Mouse (Mus musculus) brain, embryonic 14.5 days (tissue): ENCODE measurements around the gene Myo18b. TPM values are rescaled to one million over a fixed set of nuclear protein-coding genes. Genes with fewer than 3 reads are reported as not detected.

ENCODE experiments used
- DNase-seq: peaks from one replicate; pipeline ENCODE4 v3.0.0-alpha.2; 2011; ENCODE audit warnings: low read depth
- CTCF ChIP-seq: fragments of 200-500 bp; IDR thresholded peaks from 2 replicates; pipeline ENCODE4 v1.5.1; 2012; ENCODE audit warnings: inconsistent platforms, mild to moderate bottlenecking, moderate library complexity, borderline replicate concordance; ENCODE audit not compliant: insufficient read depth, insufficient read length; ENCODE audit errors: extremely low read depth
- POLR2A ChIP-seq: fragments of 200-500 bp; IDR thresholded peaks from 2 replicates; pipeline ENCODE4 v1.6.1; 2012; ENCODE audit warnings: mild to moderate bottlenecking, inconsistent platforms, borderline replicate concordance; ENCODE audit not compliant: poor library complexity, insufficient read depth, insufficient read length, severe bottlenecking; ENCODE audit errors: extremely low read depth
- polyA plus RNA-seq: library from polyadenylated mRNA; depleted of rRNA; stranded (reverse); fragments of >200 nt; gene quantifications from 2 replicates; pipeline ENCODE4 v1.2.3, GENCODE M21; 2012

The Myo18b gene
- polyA plus RNA-seq, 1 experiment: 1.8 TPM

- TF ChIP-seq CTCF (no peak), POLR2A (no peak)
- peak; percentile 14 for DNase-seq
Measured at GRCm38 (mm10) chr5:112745176-112745575, 151.0 kb downstream of the Myo18b start.

- TF ChIP-seq POLR2A (no peak), CTCF (no peak)
- peak; percentile 73 for DNase-seq
Measured at GRCm38 (mm10) chr5:112744571-112744970, 151.6 kb downstream of the Myo18b start.

- TF ChIP-seq CTCF (no peak), POLR2A (no peak)
Measured at GRCm38 (mm10) chr5:112743121-112743520, 153.0 kb downstream of the Myo18b start.

GRCm38 (mm10) chr5:112740651-112741050, 155.5 kb downstream of the Myo18b start:
- peak; percentile 68 for DNase-seq
- TF ChIP-seq POLR2A: no peak
- peak; percentile 41; the same call in 1 of the 2 replicates for TF ChIP-seq CTCF

More at GRCm38 (mm10) chr5:112743121-112743520, 153.0 kb downstream of the Myo18b start:
- peak; percentile 52 for DNase-seq

- DNase-seq: peak; percentile 39
- TF ChIP-seq POLR2A: no peak
- no peak for TF ChIP-seq CTCF
Measured at GRCm38 (mm10) chr5:112735040-112735439, 161.1 kb downstream of the Myo18b start.

GRCm38 (mm10) chr5:112730604-112731003, 165.6 kb downstream of the Myo18b start:
- TF ChIP-seq POLR2A: no peak
- TF ChIP-seq CTCF: no peak
- peak; percentile 84 for DNase-seq

GRCm38 (mm10) chr5:112728432-112728831, 167.7 kb downstream of the Myo18b start:
- DNase-seq: peak; percentile 77
- TF ChIP-seq POLR2A (no peak), CTCF (no peak)

GRCm38 (mm10) chr5:112718655-112719306, 177.4 kb downstream of the Myo18b start:
- TF ChIP-seq CTCF (0 out of 2 replicates have a peak, but pooled peaks have one; percentile 3), POLR2A (no peak)
- peak; percentile 87 for DNase-seq

- TF ChIP-seq POLR2A: no peak
- no peak for TF ChIP-seq CTCF
- no peak for DNase-seq
Measured at GRCm38 (mm10) chr5:112714679-112715446, 181.3 kb downstream of the Myo18b start.

GRCm38 (mm10) chr5:112709831-112710230, 186.3 kb downstream of the Myo18b start:
- no peak for DNase-seq
- TF ChIP-seq CTCF (no peak), POLR2A (no peak)

GRCm38 (mm10) chr5:112708441-112708840, 187.7 kb downstream of the Myo18b start:
- TF ChIP-seq CTCF (no peak), POLR2A (no peak)
- DNase-seq: no peak

GRCm38 (mm10) chr5:112707478-112707877, 188.7 kb downstream of the Myo18b start:
- no peak for DNase-seq

GRCm38 (mm10) chr5:112700794-112701193, 195.4 kb downstream of the Myo18b start:
- no peak for DNase-seq
- TF ChIP-seq POLR2A (no peak), CTCF (no peak)

More at GRCm38 (mm10) chr5:112707478-112707877, 188.7 kb downstream of the Myo18b start:
- TF ChIP-seq POLR2A (no peak), CTCF (no peak)

- TF ChIP-seq CTCF: no peak
- TF ChIP-seq POLR2A: no peak
- DNase-seq: no peak
Measured at GRCm38 (mm10) chr5:112696683-112697082, 199.5 kb downstream of the Myo18b start.

- DNase-seq: peak; percentile 50
Measured at GRCm38 (mm10) chr5:112695254-112695711, 200.9 kb downstream of the Myo18b start.

More at GRCm38 (mm10) chr5:112695254-112695711, 200.9 kb downstream of the Myo18b start:
- no peak for TF ChIP-seq CTCF
